Mouse (Mus musculus) hindbrain, postnatal 0 days (tissue): ENCODE measurements around the gene Ptpn12. TPM values are rescaled to one million over a fixed set of nuclear protein-coding genes. Genes with fewer than 3 reads are reported as not detected.

Experiments
- ATAC-seq: fragments of 200-750 bp; cut with Nextera tagmentation; 2 replicates; pipeline ENCODE4 v1.8.0; 2017; ENCODE audit warnings: mild to moderate bottlenecking, moderate TSS enrichment, moderate library complexity
- DNase-seq: peaks from one replicate; pipeline ENCODE4 v3.0.0-alpha.2; 2015; ENCODE audit warnings: low spot score
- H3K27ac ChIP-seq: fragments of 300-500 bp; sonication (generic); 2 replicates; pipeline ENCODE4 v1.5.1; 2014; ENCODE audit warnings: mild to moderate bottlenecking
- H3K27me3 ChIP-seq: fragments of 300-500 bp; sonication (generic); 2 replicates; pipeline ENCODE4 v1.6.1; 2014; ENCODE audit warnings: low read length, mixed read lengths; ENCODE audit not compliant: insufficient read depth
- H3K36me3 ChIP-seq: fragments of 300-500 bp; sonication (generic); 2 replicates; pipeline ENCODE4 v1.6.1; 2014; ENCODE audit warnings: low read length, mixed read lengths; ENCODE audit not compliant: insufficient read depth
- H3K4me1 ChIP-seq: fragments of 300-500 bp; sonication (generic); 2 replicates; pipeline ENCODE4 v1.6.1; 2014; ENCODE audit warnings: antibody characterized with exemption, low read length, mixed read lengths; ENCODE audit not compliant: insufficient read depth
- H3K4me2 ChIP-seq: fragments of 300-500 bp; sonication (generic); 2 replicates; pipeline ENCODE4 v1.6.1; 2014; ENCODE audit warnings: low read depth, mild to moderate bottlenecking, low read length, moderate library complexity, mixed read lengths
- H3K4me3 ChIP-seq: fragments of 300-500 bp; sonication (generic); 2 replicates; pipeline ENCODE4 v1.5.1; 2014; ENCODE audit warnings: low read length
- H3K9ac ChIP-seq: fragments of 300-500 bp; sonication (generic); replicated peaks from 2 replicates; pipeline ENCODE4 v1.6.1; 2014; ENCODE audit warnings: mild to moderate bottlenecking, low read length, moderate library complexity, mixed read lengths
- H3K9me3 ChIP-seq: fragments of 300-500 bp; sonication (generic); 2 replicates; pipeline ENCODE4 v1.6.1; 2016; ENCODE audit warnings: low read length, mixed read lengths
- CTCF ChIP-seq: IDR thresholded peaks from 2 replicates; pipeline ENCODE4 v1.5.1; 2016; ENCODE audit warnings: antibody characterized with exemption, control low read depth, low read depth
- WGBS: fragments of 180-500 bp; shearing (Covaris S2); extraction: QIAGEN DNeasy Blood & Tissue Kit; methylation state at CpG from one replicate; pipeline ENCODE4 v1.1.7; 2014; 5-methylcytosine and 5-hydroxymethylcytosine counted together
- polyA plus RNA-seq: library from polyadenylated mRNA; unstranded; fragments of >200 nt; fragmentation: Nextera tagmentation; extraction: Ambion mirVana; gene quantifications from 2 replicates; pipeline ENCODE4 v1.2.1, GENCODE M21; 2015
- total RNA-seq: library from RNA; depleted of rRNA; stranded (reverse); fragments of >200 nt; gene quantifications from 2 replicates; pipeline ENCODE4 v1.2.3, GENCODE M21; 2014

Gene Ptpn12
- total and polyA plus RNA-seq, 2 experiments from 2014 or later: 11.5 to 20.6 TPM

DNA sequence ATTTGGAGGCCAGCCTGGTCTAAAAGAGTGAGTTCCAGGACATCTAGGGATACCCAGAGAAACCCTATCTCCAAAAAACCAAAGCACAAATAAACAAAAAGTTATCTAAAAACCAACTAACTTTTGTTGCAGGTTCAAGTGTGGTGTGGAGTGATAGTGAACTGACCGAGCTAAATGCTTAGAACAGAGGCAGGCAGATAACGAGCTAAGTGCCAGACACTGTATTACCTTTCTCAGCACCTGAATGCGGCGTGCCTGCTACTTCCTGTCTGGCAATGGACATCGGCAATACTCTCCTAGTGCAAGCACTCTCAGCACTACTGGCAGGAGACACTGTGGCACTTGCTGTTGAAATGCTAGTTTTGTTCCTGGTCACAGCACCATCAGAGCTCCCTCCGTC is 58.2 kb downstream of the Ptpn12 start:
- Histone ChIP-seq H3K36me3 (peaks cover 51% of the 10 kb centered on the region), H3K27me3 (no peaks in the 10 kb centered on the region), H3K4me2 (no peak overlapping the region), H3K27ac (no peak overlapping the region), H3K9me3 (0 out of 2 replicates have a peak, but pooled peaks cover 4% of the 10 kb centered on the region), H3K4me3 (no peak overlapping the region), H3K4me1 (no peaks in the 10 kb centered on the region), H3K9ac (no peak overlapping the region)
- ATAC-seq: no peak
- WGBS: 96% methylated on average over 6 of the region's 6 CpGs
- no peak for TF ChIP-seq CTCF
- no peak for DNase-seq

DNA sequence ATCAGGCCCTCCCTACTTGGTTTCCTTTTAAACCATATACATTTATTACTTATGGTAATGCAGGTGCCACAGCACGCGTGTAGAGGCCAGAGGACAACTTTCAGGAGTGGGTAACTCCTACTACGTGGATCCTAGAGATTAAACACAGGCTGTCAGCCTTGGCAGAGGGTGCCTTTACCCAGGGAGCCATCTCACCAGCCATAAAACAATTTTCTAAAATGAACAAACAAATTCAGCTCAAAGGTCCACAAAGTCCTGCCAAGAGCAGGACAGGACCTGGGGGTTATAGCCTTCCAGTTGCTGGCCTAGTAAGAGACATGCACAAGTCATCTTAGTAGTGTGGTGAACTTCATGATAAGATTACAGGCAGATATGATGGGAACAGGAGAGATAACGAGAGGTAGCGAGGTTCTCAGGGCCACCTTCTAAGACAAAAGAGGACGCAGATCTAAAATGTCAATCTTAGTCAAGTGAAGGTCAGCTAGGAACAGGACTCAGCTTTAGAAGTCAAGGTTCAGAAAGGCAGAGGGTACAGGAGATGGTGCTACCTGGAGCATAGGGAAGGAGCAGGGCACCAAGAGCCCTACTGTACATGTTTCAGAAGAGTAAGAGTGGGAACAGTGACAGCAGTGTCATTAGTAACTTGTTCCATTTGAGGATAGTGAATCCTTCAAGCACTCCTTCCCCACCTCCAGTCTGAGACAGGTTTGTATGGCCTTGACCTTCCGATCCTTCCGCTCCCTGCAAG is 65.5 kb downstream of the Ptpn12 start:
- no peak for DNase-seq
- Histone ChIP-seq H3K36me3 (peaks cover 27% of the 10 kb centered on the region), H3K9ac (no peak overlapping the region), H3K27me3 (no peaks in the 10 kb centered on the region), H3K9me3 (no peaks in the 10 kb centered on the region), H3K4me2 (no peak overlapping the region), H3K4me3 (no peak overlapping the region), H3K4me1 (no peaks in the 10 kb centered on the region), H3K27ac (no peak overlapping the region)
- no peak for ATAC-seq
- 95% methylated on average over 8 of the region's 8 CpGs for WGBS
- TF ChIP-seq CTCF: no peak

DNA sequence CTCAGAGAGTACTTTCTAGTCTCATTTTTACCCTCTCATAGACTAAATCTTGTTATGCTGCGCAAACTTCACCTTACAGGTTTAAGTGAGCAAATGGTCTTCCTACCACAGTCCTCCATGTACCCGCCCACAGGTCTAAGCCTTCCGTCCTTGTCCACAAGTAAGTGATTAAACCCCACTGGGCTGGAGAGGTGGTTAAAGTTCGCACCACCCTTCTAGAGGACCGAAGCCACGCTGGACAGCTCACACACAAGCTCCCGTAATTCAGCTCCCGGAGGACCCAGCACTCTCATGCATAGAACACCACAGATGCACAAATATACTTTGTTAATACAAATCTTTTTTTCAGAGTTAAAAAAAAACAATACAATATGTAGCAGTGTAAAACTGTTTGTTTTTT is 69.4 kb downstream of the Ptpn12 start:
- Histone ChIP-seq H3K27me3 (no peaks in the 10 kb centered on the region), H3K9me3 (no peaks in the 10 kb centered on the region), H3K4me1 (no peaks in the 10 kb centered on the region), H3K4me3 (no peak overlapping the region), H3K4me2 (no peak overlapping the region), H3K27ac (no peak overlapping the region), H3K36me3 (peaks cover 25% of the 10 kb centered on the region), H3K9ac (no peak overlapping the region)
- DNase-seq (no peak), ATAC-seq (no peak)
- WGBS: 95% methylated on average over 8 of the region's 8 CpGs
- TF ChIP-seq CTCF: no peak

DNA sequence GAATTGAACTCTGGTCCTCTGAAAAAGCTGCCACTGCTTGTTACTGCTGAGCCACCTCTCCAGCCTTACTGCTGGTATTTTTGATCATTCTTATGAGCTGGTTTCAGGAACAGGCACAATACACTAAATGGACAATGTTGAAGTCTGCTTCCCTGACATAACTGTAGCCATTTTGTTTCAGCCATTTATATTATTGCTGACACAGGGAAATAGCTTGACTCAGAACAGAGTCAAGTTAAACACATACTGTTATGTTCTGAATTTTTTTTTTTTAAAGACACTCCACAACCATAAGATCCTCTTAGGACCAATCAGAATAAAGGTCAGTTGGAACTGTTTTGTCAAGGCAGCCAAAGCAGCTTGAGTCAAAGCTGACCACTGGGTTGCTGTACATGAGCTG is 72.2 kb downstream of the Ptpn12 start:
- H3K4me2 ChIP-seq: no peak overlapping the region
- H3K4me1 ChIP-seq: no peaks in the 10 kb centered on the region
- H3K9ac ChIP-seq: no peak overlapping the region
- peaks cover 9% of the 10 kb centered on the region for H3K36me3 ChIP-seq
- no peak for TF ChIP-seq CTCF
- H3K27ac ChIP-seq: no peak overlapping the region
- no peak for ATAC-seq
- DNase-seq: no peak
- no peaks in the 10 kb centered on the region for H3K27me3 ChIP-seq
- no peak overlapping the region for H3K4me3 ChIP-seq
- H3K9me3 ChIP-seq: no peaks in the 10 kb centered on the region

DNA sequence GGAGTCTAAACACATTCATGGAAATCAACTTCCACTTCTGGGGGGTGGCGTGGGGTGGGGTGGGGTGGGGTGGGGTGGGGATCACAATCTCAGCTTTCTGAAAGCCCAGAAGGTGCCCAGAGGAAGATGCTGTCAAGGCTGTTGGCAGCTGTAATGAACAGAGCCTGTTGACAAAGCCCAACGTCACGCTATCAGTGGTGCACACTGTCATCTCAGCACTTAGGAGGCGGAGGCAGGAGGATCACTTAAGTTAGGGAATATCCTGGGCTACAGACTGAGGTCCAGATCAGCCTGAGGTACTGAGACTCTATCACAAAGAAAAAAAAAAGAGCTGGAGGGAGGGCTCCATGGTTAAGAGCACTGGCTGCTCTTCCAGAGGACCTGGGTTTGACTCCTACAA is 81.0 kb downstream of the Ptpn12 start:
- Histone ChIP-seq H3K9me3 (no peaks in the 10 kb centered on the region), H3K4me2 (no peak overlapping the region), H3K9ac (no peak overlapping the region), H3K27me3 (no peaks in the 10 kb centered on the region), H3K36me3 (no peaks in the 10 kb centered on the region), H3K27ac (no peak overlapping the region), H3K4me1 (no peaks in the 10 kb centered on the region), H3K4me3 (no peak overlapping the region)
- ATAC-seq (no peak), DNase-seq (no peak)
- 88% methylated on average over 4 of the region's 4 CpGs for WGBS
- TF ChIP-seq CTCF: no peak

DNA sequence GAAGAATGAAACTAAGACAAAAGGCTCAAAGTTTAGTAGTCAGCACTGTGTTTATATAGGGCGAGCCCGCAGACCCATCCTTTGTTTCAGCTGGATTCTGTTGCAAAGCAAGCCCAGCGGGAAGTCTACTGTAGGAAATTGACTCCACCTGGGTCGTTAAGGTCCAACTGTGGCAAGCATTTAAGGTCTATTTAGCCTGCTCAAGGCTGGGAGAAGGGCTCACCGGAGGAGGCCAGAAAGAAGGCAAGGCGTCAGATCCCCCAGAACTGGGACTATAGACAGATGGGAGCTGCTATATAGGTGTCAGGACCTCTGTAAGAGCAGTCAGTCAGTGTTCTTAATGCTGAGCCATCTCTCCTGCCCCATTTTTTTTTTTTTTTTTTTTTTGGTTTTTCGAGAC is 81.7 kb downstream of the Ptpn12 start:
- DNase-seq (no peak), ATAC-seq (no peak)
- Histone ChIP-seq H3K4me1 (no peaks in the 10 kb centered on the region), H3K36me3 (no peaks in the 10 kb centered on the region), H3K9ac (no peak overlapping the region), H3K27ac (no peak overlapping the region), H3K4me2 (no peak overlapping the region), H3K9me3 (no peaks in the 10 kb centered on the region), H3K27me3 (no peaks in the 10 kb centered on the region), H3K4me3 (no peak overlapping the region)
- 11% methylated on average over 6 of the region's 7 CpGs for WGBS
- no peak for TF ChIP-seq CTCF

DNA sequence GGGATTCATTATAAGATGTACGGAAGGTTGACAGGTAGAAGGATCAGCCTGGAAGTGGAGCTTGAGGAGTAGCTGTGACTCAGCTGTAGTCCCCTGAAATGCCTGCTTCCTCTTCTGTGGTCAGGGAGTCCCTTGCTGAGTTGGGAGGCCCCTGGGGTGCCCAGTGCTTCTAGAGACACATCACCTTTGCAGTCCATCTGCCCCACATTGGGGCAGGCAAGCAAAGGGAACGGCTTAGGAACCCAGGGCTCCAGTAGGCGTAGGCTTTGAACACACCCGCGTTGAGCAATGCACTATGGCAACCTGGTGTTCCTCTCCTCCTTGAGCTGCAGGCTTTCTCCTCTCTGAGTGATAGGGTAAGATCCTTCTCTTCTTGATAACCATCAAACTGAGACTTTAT is 82.6 kb downstream of the Ptpn12 start:
- no peaks in the 10 kb centered on the region for H3K4me1 ChIP-seq
- H3K27ac ChIP-seq: no peak overlapping the region
- H3K9me3 ChIP-seq: no peaks in the 10 kb centered on the region
- no peaks in the 10 kb centered on the region for H3K36me3 ChIP-seq
- ATAC-seq (no peak), DNase-seq (no peak)
- no peak for TF ChIP-seq CTCF
- H3K4me3 ChIP-seq: no peak overlapping the region
- H3K4me2 ChIP-seq: no peak overlapping the region
- WGBS: 60% methylated on average over 5 of the region's 5 CpGs
- no peaks in the 10 kb centered on the region for H3K27me3 ChIP-seq
- no peak overlapping the region for H3K9ac ChIP-seq
